Mouse (Mus musculus) bone marrow, adult 2 months (tissue): Measurements from ENCODE around the gene Hectd2.

Experiments
- CTCF ChIP-seq: fragments of 200-500 bp; IDR thresholded peaks from 2 replicates; pipeline ENCODE4 v1.5.1; 2011; ENCODE audit warnings: low read length, control low read depth; ENCODE audit not compliant: control insufficient read depth, insufficient read depth
- POLR2A ChIP-seq: fragments of 200-500 bp; IDR thresholded peaks from 2 replicates; pipeline ENCODE4 v1.6.1; 2011; ENCODE audit warnings: low read depth, mild to moderate bottlenecking, control low read depth, low read length, borderline replicate concordance; ENCODE audit not compliant: control insufficient read depth

DNA sequence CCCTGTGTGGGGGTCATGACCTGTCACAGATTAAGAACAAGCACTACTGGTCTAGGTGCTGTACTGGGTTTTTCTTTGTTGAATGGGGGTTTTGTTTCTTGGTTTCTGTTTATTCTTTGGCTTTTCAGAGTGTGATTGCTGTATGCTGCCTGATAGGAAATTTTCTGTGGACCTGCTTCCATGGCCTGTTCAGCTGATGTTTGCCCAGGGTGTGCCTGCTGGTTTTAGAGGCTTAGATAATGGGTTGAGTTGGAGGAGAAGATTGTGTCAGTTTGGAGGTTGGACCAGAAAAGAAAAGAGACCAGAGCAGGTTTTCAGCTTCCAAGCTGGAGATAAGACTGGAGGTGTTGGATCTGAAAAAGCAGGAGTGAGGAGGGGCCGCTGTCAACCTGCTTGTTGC, 40.0 kb downstream of the Hectd2 start:
- TF ChIP-seq CTCF (no peak), POLR2A (no peak)
